Mouse (Mus musculus) heart, adult 2 months (tissue): Measurements from ENCODE around the gene Ispd.

Experiments used
- CTCF ChIP-seq: fragments of 200-600 bp; IDR thresholded peaks from 2 replicates; pipeline ENCODE4 v1.8.1; 2022; ENCODE audit warnings: antibody characterized with exemption, mild to moderate bottlenecking, moderate library complexity
- POLR2A ChIP-seq: fragments of 200-500 bp; IDR thresholded peaks from 2 replicates; pipeline ENCODE4 v1.6.1; 2011; ENCODE audit warnings: mild to moderate bottlenecking, low read depth, low read length, control low read depth; ENCODE audit not compliant: insufficient read depth

DNA sequence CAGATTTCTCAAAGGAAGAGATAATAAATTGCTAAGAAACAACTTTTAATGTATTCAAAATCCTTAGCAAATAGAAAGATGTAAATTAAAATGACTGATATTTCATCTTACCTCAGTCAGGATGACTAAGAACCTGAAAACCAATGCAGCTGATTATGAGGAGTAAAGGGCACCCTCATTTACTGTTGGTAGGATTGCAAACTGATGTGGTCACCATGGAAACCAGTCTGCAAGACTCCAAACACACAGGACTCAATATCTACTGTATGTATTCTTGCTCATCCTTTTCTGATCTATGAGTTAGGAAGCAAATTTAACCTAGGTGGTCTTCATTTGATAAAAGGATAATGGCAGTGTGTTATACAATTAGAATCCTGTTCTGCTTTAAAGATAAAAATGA is 246.0 kb downstream of the Ispd start:
- no peak for TF ChIP-seq POLR2A
- TF ChIP-seq CTCF: no peak
